Mouse (Mus musculus): Measurements from ENCODE around the gene Lypd9. TPM values are rescaled to one million over a fixed set of nuclear protein-coding genes. Genes with fewer than 3 reads are reported as not detected.
A peak's percentile ranks its signal among the peaks of the same experiment; 100 is the strongest.
"Not testable (repeated sequence)": the region's sequence is repeated elsewhere in the genome, so short reads cannot be mapped to it uniquely, and the experiment has no call there.

Gene Lypd9
- polyA plus RNA-seq (2015; fragmentation: Nextera tagmentation; extraction: Ambion mirVana), result not detected in 2 replicates

- Histone ChIP-seq H3K27ac (no peak within 1 kb of the TSS), H3K4me3 (no peak within 1 kb of the TSS), H3K27me3 (replicated peaks) (no peaks in the 10 kb centered on the region), H3K9me3 (no peaks in the 10 kb centered on the region), H3K4me1 (no peaks in the 10 kb centered on the region), H3K36me3 (replicated peaks) (no peaks in the 10 kb centered on the region), H3K4me2 (no peak within 1 kb of the TSS), H3K9ac (no peak within 1 kb of the TSS)
- no peak for ATAC-seq (replicated peaks)
- WGBS, result 96% methylated on average over 9 of the region's 9 CpGs
Measured at GRCm38 (mm10) chr11:58452759-58453158, at the start of gene Lypd9. TSS of gene Lypd9 (minus strand) at chr11:58452923.

DNA sequence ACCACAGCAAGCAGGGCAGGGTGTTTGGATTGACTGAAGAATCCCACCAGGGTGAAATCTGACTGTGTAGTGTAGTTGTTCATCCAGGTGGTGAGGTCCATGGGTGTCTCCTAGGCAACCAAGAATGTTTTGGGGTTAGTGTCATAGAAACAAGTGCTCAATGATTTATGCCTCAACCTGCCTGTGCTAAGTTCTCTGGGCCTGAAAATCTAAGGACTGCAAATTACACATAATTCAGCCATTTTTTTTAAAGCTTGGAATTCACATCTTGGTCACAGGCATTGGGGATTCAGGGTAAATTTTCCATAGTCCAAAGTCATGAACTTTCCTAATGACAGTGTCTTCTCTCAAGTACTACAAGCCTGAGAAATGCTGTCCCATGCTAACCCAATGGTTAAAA is 49.7 kb upstream of the Lypd9 start, which contains the start of gene Olfr331:
Olfr331 (minus strand) TSS at position 101 of the 400 bp plus-strand sequence.
- ATAC-seq (replicated peaks); H3K27me3 ChIP-seq (replicated peaks): not testable (repeated sequence)

GRCm38 (mm10) chr11:58499290-58499689 is 46.6 kb upstream of the Lypd9 start:
- H3K9ac ChIP-seq, result no peak overlapping the region
- H3K36me3 ChIP-seq (replicated peaks), result no peaks in the 10 kb centered on the region
- no peak overlapping the region for H3K27ac ChIP-seq
- H3K4me3 ChIP-seq, result no peak overlapping the region
- H3K4me2 ChIP-seq, result no peak overlapping the region
- no peak for ATAC-seq (replicated peaks)
- no peaks in the 10 kb centered on the region for H3K27me3 ChIP-seq (replicated peaks)
- WGBS, result 51% methylated on average over 3 of the region's 3 CpGs
- H3K4me1 ChIP-seq, result no peaks in the 10 kb centered on the region
- no peaks in the 10 kb centered on the region for H3K9me3 ChIP-seq

More for the DNA sequence above, 49.7 kb upstream of the Lypd9 start, which contains the start of gene Olfr331:
- H3K4me2 ChIP-seq; H3K4me3 ChIP-seq; H3K9ac ChIP-seq; H3K27ac ChIP-seq; H3K4me1 ChIP-seq; H3K9me3 ChIP-seq; H3K36me3 ChIP-seq (replicated peaks): not testable (repeated sequence)

DNA sequence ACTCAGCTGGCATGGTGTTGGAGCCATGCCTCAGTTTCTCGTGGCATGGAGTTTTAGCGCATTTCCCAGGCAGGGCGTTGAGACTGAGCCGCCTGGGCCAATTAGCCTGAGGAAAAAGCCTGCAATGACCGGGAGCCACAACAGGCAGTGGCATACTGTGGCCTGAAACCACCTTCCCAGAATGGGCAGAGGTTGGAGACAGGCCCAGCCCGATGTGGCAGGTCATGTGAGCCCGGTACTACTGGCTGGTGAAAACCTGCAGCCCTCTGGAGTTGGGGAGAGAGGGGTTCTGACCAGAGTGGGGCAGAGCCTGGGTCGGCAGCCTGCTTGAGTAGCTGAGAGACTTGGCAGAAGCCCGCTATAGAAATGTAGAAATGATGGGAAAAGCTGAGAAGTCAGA is 46.0 kb upstream of the Lypd9 start:
- Histone ChIP-seq H3K9me3 (no peaks in the 10 kb centered on the region), H3K4me3 (no peak overlapping the region), H3K4me2 (no peak overlapping the region), H3K27ac (no peak overlapping the region), H3K4me1 (no peaks in the 10 kb centered on the region), H3K36me3 (replicated peaks) (no peaks in the 10 kb centered on the region), H3K9ac (no peak overlapping the region), H3K27me3 (replicated peaks) (no peaks in the 10 kb centered on the region)
- 88% methylated on average over 9 of the region's 9 CpGs for WGBS
- no peak for ATAC-seq (replicated peaks)

- Histone ChIP-seq H3K4me1 (no peaks in the 10 kb centered on the region), H3K9me3 (no peaks in the 10 kb centered on the region), H3K36me3 (replicated peaks) (no peaks in the 10 kb centered on the region), H3K4me3 (no peak within 1 kb of the TSS), H3K27ac (no peak within 1 kb of the TSS), H3K9ac (no peak within 1 kb of the TSS), H3K4me2 (no peak within 1 kb of the TSS), H3K27me3 (replicated peaks) (no peaks in the 10 kb centered on the region)
- no peak for ATAC-seq (replicated peaks)
- WGBS, result 85% methylated on average over 2 of the region's 2 CpGs
Measured at GRCm38 (mm10) chr11:58492455-58492854, 39.7 kb upstream of the Lypd9 start, which contains the start of gene Olfr332. TSS of gene Olfr332 (minus strand) at chr11:58492555.

- Histone ChIP-seq H3K4me3 (no peak within 1 kb of the TSS), H3K27me3 (replicated peaks) (no peaks in the 10 kb centered on the region), H3K4me1 (no peaks in the 10 kb centered on the region), H3K9ac (no peak within 1 kb of the TSS), H3K9me3 (no peaks in the 10 kb centered on the region), H3K27ac (no peak within 1 kb of the TSS), H3K36me3 (replicated peaks) (no peaks in the 10 kb centered on the region), H3K4me2 (no peak within 1 kb of the TSS)
- no peak for ATAC-seq (replicated peaks)
Measured at GRCm38 (mm10) chr11:58462170-58462569, 9.4 kb upstream of the Lypd9 start, which contains the start of gene Olfr30. TSS of gene Olfr30 (minus strand) at chr11:58462270.

- Histone ChIP-seq H3K27me3 (replicated peaks) (no peaks in the 10 kb centered on the region), H3K36me3 (replicated peaks) (no peaks in the 10 kb centered on the region), H3K9ac (no peak overlapping the region), H3K27ac (no peak overlapping the region), H3K4me3 (no peak overlapping the region), H3K4me2 (no peak overlapping the region), H3K9me3 (no peaks in the 10 kb centered on the region), H3K4me1 (no peaks in the 10 kb centered on the region)
- ATAC-seq (replicated peaks), result no peak
- WGBS, result 75% methylated on average over 4 of the region's 4 CpGs
Measured at GRCm38 (mm10) chr11:58453592-58453991, 869 bp upstream of the Lypd9 start.

GRCm38 (mm10) chr11:58437866-58438265 is 14.9 kb downstream of the Lypd9 start:
- Histone ChIP-seq H3K27ac (no peak overlapping the region), H3K27me3 (replicated peaks) (no peaks in the 10 kb centered on the region), H3K4me3 (no peak overlapping the region), H3K4me1 (no peaks in the 10 kb centered on the region), H3K4me2 (no peak overlapping the region), H3K36me3 (replicated peaks) (no peaks in the 10 kb centered on the region), H3K9ac (no peak overlapping the region), H3K9me3 (no peaks in the 10 kb centered on the region)
- 61% methylated on average over 5 of the region's 5 CpGs for WGBS
- ATAC-seq (replicated peaks), result no peak

GRCm38 (mm10) chr11:58432259-58432658 is 20.5 kb downstream of the Lypd9 start, which contains the start of gene Gm12253:
TSS of gene Gm12253 (plus strand) at chr11:58432559.
- no peak within 1 kb of the TSS for H3K27ac ChIP-seq
- no peak for ATAC-seq (replicated peaks)
- no peaks in the 10 kb centered on the region for H3K27me3 ChIP-seq (replicated peaks)
- no peak within 1 kb of the TSS for H3K9ac ChIP-seq
- no peak within 1 kb of the TSS for H3K4me3 ChIP-seq
- no peaks in the 10 kb centered on the region for H3K9me3 ChIP-seq
- H3K36me3 ChIP-seq (replicated peaks), result no peaks in the 10 kb centered on the region
- H3K4me1 ChIP-seq, result no peaks in the 10 kb centered on the region
- no peak within 1 kb of the TSS for H3K4me2 ChIP-seq
- 83% methylated on average over 3 of the region's 3 CpGs for WGBS

GRCm38 (mm10) chr11:58420815-58421214 is 31.9 kb downstream of the Lypd9 start, which contains the start of gene 1810065E05Rik:
TSS of gene 1810065E05Rik (plus strand) at chr11:58421111.
- H3K4me1 ChIP-seq, result no peaks in the 10 kb centered on the region
- no peak within 1 kb of the TSS for H3K4me3 ChIP-seq
- no peak within 1 kb of the TSS for H3K27ac ChIP-seq
- no peaks in the 10 kb centered on the region for H3K27me3 ChIP-seq (replicated peaks)
- WGBS, result 91% methylated on average over 1 of the region's 1 CpGs
- ATAC-seq (replicated peaks), result no peak
- H3K9ac ChIP-seq, result no peak within 1 kb of the TSS
- H3K36me3 ChIP-seq (replicated peaks), result no peaks in the 10 kb centered on the region
- H3K9me3 ChIP-seq, result no peaks in the 10 kb centered on the region
- H3K4me2 ChIP-seq, result no peak within 1 kb of the TSS

DNA sequence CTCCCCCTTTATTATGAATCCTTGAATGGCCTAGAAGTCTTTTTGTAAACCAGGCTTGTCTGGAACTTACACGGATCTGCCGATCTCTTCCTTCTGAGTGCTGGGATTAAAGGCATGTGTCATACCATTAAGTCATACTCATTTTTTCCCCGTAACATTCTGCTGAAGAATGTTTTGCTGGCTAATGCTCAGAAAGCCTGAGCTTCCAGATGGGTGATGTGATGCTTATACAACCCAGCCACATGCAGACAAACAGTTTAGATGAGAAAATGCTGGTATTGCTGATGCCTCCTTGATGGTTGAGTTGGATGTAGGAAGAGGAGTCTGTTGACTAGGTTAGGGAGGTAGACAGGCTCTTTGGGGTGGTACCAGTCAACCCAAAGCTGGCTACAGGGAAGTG is 34.4 kb downstream of the Lypd9 start:
- H3K36me3 ChIP-seq (replicated peaks), result no peaks in the 10 kb centered on the region
- 85% methylated on average over 3 of the region's 3 CpGs for WGBS
- H3K9me3 ChIP-seq, result no peaks in the 10 kb centered on the region
- H3K4me1 ChIP-seq, result no peaks in the 10 kb centered on the region
- H3K4me2 ChIP-seq, result no peak overlapping the region
- no peak for ATAC-seq (replicated peaks)
- H3K9ac ChIP-seq, result no peak overlapping the region
- no peak overlapping the region for H3K27ac ChIP-seq
- no peak overlapping the region for H3K4me3 ChIP-seq
- H3K27me3 ChIP-seq (replicated peaks), result no peaks in the 10 kb centered on the region

DNA sequence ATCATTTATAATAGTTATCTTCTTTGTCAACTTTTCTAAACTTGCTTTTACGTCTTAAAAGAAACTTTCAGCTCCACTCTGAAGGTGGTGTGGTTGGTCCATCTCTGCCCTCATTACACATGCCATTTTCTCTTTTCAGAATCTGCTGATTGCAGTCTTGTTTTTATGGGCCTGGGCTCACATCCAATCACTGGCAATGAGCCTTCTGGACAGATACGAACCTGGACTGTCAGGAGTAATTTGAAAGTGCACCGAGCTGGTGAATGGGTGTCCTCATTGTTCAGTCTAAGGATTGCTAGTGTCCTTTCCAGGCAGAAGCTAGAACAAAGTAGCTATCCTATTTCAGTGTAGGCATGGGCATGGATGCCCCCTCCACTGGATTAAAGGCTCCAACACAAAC is 44.7 kb downstream of the Lypd9 start:
- H3K9ac ChIP-seq, result no peak overlapping the region
- ATAC-seq (replicated peaks), result no peak
- no peaks in the 10 kb centered on the region for H3K36me3 ChIP-seq (replicated peaks)
- no peaks in the 10 kb centered on the region for H3K4me1 ChIP-seq
- no peak overlapping the region for H3K27ac ChIP-seq
- H3K4me3 ChIP-seq, result no peak overlapping the region
- H3K4me2 ChIP-seq, result no peak overlapping the region
- no peaks in the 10 kb centered on the region for H3K27me3 ChIP-seq (replicated peaks)
- 77% methylated on average over 3 of the region's 3 CpGs for WGBS
- no peaks in the 10 kb centered on the region for H3K9me3 ChIP-seq

DNA sequence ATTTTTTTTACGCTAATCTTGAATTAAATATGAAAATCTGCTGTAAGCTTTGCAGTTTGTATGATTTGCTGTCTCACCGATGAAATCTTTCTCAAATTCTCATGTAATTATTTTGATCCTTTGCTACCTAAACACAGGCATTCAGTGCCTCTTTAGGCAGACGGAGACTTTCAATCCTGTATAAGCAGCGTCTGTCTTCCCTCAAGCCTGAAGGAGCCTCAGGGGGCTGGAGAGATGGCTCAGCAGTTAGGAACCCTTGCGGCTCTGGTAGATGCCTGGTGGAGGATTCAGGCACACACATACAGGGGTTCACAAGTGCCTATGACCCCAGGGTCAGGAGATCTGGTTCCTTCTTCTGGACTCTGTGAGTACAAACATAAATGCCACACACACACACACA is 52.1 kb downstream of the Lypd9 start:
- Histone ChIP-seq H3K36me3 (replicated peaks) (no peaks in the 10 kb centered on the region), H3K4me3 (no peak overlapping the region), H3K27me3 (replicated peaks) (no peaks in the 10 kb centered on the region), H3K27ac (peak overlapping the region; percentile 74), H3K4me1 (peaks cover 17% of the 10 kb centered on the region), H3K4me2 (peak overlapping the region; percentile 24), H3K9ac (no peak overlapping the region), H3K9me3 (no peaks in the 10 kb centered on the region)
- WGBS, result 23% methylated on average over 5 of the region's 5 CpGs
- ATAC-seq (replicated peaks), result no peak

All from midbrain, embryonic 15.5 days (tissue).